Mouse (Mus musculus) left cerebral cortex, adult 2 months (tissue): ENCODE data around the gene Gm3448. TPM values are rescaled to one million over a fixed set of nuclear protein-coding genes. Genes with fewer than 3 reads are reported as not detected.
"Not testable (repeated sequence)": the region's sequence is repeated elsewhere in the genome, so short reads cannot be mapped to it uniquely, and the experiment has no call there.

Experiments
- DNase-seq, 2 experiments: peaks; one replicate each; pipeline ENCODE4 v3.0.0; 2021 to 2022; ENCODE audit warnings: low spot score in 2 of 2, mixed read lengths in 1 of 2; ENCODE audit errors: extremely low spot score in 1 of 2
- H3K27ac ChIP-seq: fragments of 200-600 bp; 2 replicates; pipeline ENCODE4 v1.8.1; 2022
- H3K4me3 ChIP-seq: fragments of 200-600 bp; 2 replicates; pipeline ENCODE4 v1.8.1; 2022
- CTCF ChIP-seq: fragments of 200-600 bp; IDR thresholded peaks from 2 replicates; pipeline ENCODE4 v1.8.1; 2022; ENCODE audit warnings: antibody characterized with exemption, mild to moderate bottlenecking, moderate library complexity
- intact Hi-C: fragments of 180-260 bp; cut with DNase I; formaldehyde crosslinking; loops from one replicate; pipeline ENCODE4 v1.15.1; 2025
- total RNA-seq, 2 experiments: library from RNA; stranded (reverse); gene quantifications; 2 replicates each; pipeline ENCODE4 v1.2.3; 2021

Gene Gm3448
- total RNA-seq, 2 experiments from 2014 or later, result 7.9 to 9.7 TPM

GRCm38 (mm10) chr17:15065391-15066024, 24.2 kb upstream of the Gm3448 start:
- peak; percentile 75 to 77 for DNase-seq
- intact Hi-C loops, result loop anchor here (1.0 kb wide), 2 partner anchors 313 to 400 kb away; no protein-coding TSS in a partner anchor
- peak; percentile 89 for TF ChIP-seq CTCF
- Histone ChIP-seq H3K27ac (no peak overlapping the region), H3K4me3 (peak overlapping the region; percentile 14; the same call in 1 of the 2 replicates)

GRCm38 (mm10) chr17:15060356-15060755, 19.0 kb upstream of the Gm3448 start:
- no peak for TF ChIP-seq CTCF
- DNase-seq, result no peak
- H3K27ac ChIP-seq, result no peak overlapping the region
- intact Hi-C loops, result no loop called here
- H3K4me3 ChIP-seq, result no peak overlapping the region

GRCm38 (mm10) chr17:15059646-15060045, 18.3 kb upstream of the Gm3448 start:
- no peak for DNase-seq
- Histone ChIP-seq H3K27ac (no peak overlapping the region), H3K4me3 (no peak overlapping the region)
- TF ChIP-seq CTCF, result no peak
- intact Hi-C loops, result no loop called here

GRCm38 (mm10) chr17:15058161-15058591, 16.8 kb upstream of the Gm3448 start:
- no peak for DNase-seq
- no peak overlapping the region for H3K4me3 ChIP-seq
- TF ChIP-seq CTCF, result no peak
- no peak overlapping the region for H3K27ac ChIP-seq
- intact Hi-C loops, result no loop called here

GRCm38 (mm10) chr17:15055925-15056324, 14.6 kb upstream of the Gm3448 start:
- Histone ChIP-seq H3K27ac (no peak overlapping the region), H3K4me3 (no peak overlapping the region)
- no peak for TF ChIP-seq CTCF
- no peak for DNase-seq
- intact Hi-C loops, result no loop called here

GRCm38 (mm10) chr17:15053829-15054200, 12.5 kb upstream of the Gm3448 start:
- H3K27ac ChIP-seq, H3K4me3 ChIP-seq, intact Hi-C loops: not testable (repeated sequence)
- DNase-seq, result peak in 1 of 2 experiments; percentile 6

- intact Hi-C loops, H3K27ac ChIP-seq, DNase-seq, H3K4me3 ChIP-seq: not testable (repeated sequence)
Measured at GRCm38 (mm10) chr17:15053183-15053828, 12.0 kb upstream of the Gm3448 start.

GRCm38 (mm10) chr17:15052766-15053165, 11.4 kb upstream of the Gm3448 start:
- not testable (repeated sequence) for DNase-seq, H3K27ac ChIP-seq

GRCm38 (mm10) chr17:15050338-15050737, 9.0 kb upstream of the Gm3448 start:
- intact Hi-C loops, H3K27ac ChIP-seq, H3K4me3 ChIP-seq, DNase-seq: not testable (repeated sequence)

More at GRCm38 (mm10) chr17:15052766-15053165, 11.4 kb upstream of the Gm3448 start:
- intact Hi-C loops, H3K4me3 ChIP-seq: not testable (repeated sequence)

GRCm38 (mm10) chr17:15040455-15040854, 882 bp downstream of the Gm3448 start:
- intact Hi-C loops, DNase-seq: not testable (repeated sequence)

GRCm38 (mm10) chr17:15031414-15031813, 9.9 kb downstream of the Gm3448 start:
- H3K27ac ChIP-seq, DNase-seq, intact Hi-C loops, H3K4me3 ChIP-seq: not testable (repeated sequence)

More at GRCm38 (mm10) chr17:15040455-15040854, 882 bp downstream of the Gm3448 start:
- H3K4me3 ChIP-seq, H3K27ac ChIP-seq: not testable (repeated sequence)

- H3K27ac ChIP-seq, H3K4me3 ChIP-seq, intact Hi-C loops, DNase-seq: not testable (repeated sequence)
Measured at GRCm38 (mm10) chr17:15025513-15025912, 15.8 kb downstream of the Gm3448 start.

GRCm38 (mm10) chr17:15024502-15025193, 16.7 kb downstream of the Gm3448 start:
- intact Hi-C loops, H3K27ac ChIP-seq, H3K4me3 ChIP-seq, DNase-seq: not testable (repeated sequence)

- H3K27ac ChIP-seq, H3K4me3 ChIP-seq, DNase-seq, intact Hi-C loops: not testable (repeated sequence)
Measured at GRCm38 (mm10) chr17:15023878-15024492, 17.4 kb downstream of the Gm3448 start.

GRCm38 (mm10) chr17:15021503-15022220, 19.7 kb downstream of the Gm3448 start:
- DNase-seq, result peak; percentile 12 to 18
- intact Hi-C loops, H3K27ac ChIP-seq, H3K4me3 ChIP-seq: not testable (repeated sequence)
